Mouse (Mus musculus) embryonic facial prominence, embryonic 14.5 days (tissue): ENCODE measurements at regions not wholly inside any gene's neighbourhood (a gene's known extent, or its start where the extent isn't known, plus 50 kb on each side); places are given as distances from the start of the nearest gene placed in this dataset.
"Not testable (repeated sequence)": the region's sequence is repeated elsewhere in the genome, so short reads cannot be mapped to it uniquely, and the experiment has no call there.

Source experiments
- ATAC-seq: fragments of 200-750 bp; cut with Nextera tagmentation; 2 replicates; pipeline ENCODE4 v1.8.0; 2017; ENCODE audit warnings: low read depth, moderate number of reproducible peaks, moderate TSS enrichment
- DNase-seq: peaks from one replicate; pipeline ENCODE4 v3.0.0-alpha.2; 2015; ENCODE audit warnings: low spot score
- H3K27ac ChIP-seq: fragments of 300-500 bp; sonication (generic); replicated peaks from 2 replicates; pipeline ENCODE4 v1.5.1; 2014; ENCODE audit warnings: low read depth, mild to moderate bottlenecking, low read length, moderate library complexity
- H3K27me3 ChIP-seq: fragments of 300-500 bp; sonication (generic); replicated peaks from 2 replicates; pipeline ENCODE4 v1.6.1; 2014; ENCODE audit warnings: low read length; ENCODE audit not compliant: control insufficient read depth, insufficient read depth
- H3K36me3 ChIP-seq: fragments of 300-500 bp; sonication (generic); 2 replicates; pipeline ENCODE4 v1.6.1; 2014; ENCODE audit warnings: low read length, mixed read lengths; ENCODE audit not compliant: control insufficient read depth, insufficient read depth
- H3K4me1 ChIP-seq: fragments of 300-500 bp; sonication (generic); 2 replicates; pipeline ENCODE4 v1.6.1; 2014; ENCODE audit warnings: antibody characterized with exemption, low read length; ENCODE audit not compliant: control insufficient read depth, insufficient read depth
- H3K4me2 ChIP-seq: fragments of 300-500 bp; sonication (generic); 2 replicates; pipeline ENCODE4 v1.6.1; 2014; ENCODE audit warnings: low read depth, mild to moderate bottlenecking, low read length, moderate library complexity, mixed read lengths
- H3K4me3 ChIP-seq: fragments of 300-500 bp; sonication (generic); 2 replicates; pipeline ENCODE4 v1.5.1; 2014; ENCODE audit warnings: low read depth, mild to moderate bottlenecking, low read length
- H3K9ac ChIP-seq: fragments of 300-500 bp; sonication (generic); 2 replicates; pipeline ENCODE4 v1.6.1; 2014; ENCODE audit warnings: low read depth, mild to moderate bottlenecking, low read length, moderate library complexity, mixed read lengths
- H3K9me3 ChIP-seq: fragments of 300-500 bp; sonication (generic); 2 replicates; pipeline ENCODE4 v1.6.1; 2016; ENCODE audit warnings: low read length; ENCODE audit not compliant: control insufficient read depth
- WGBS: fragments of 180-500 bp; shearing (Covaris S2); extraction: QIAGEN DNeasy Blood & Tissue Kit; methylation state at CpG from one replicate; pipeline ENCODE4 v1.1.7; 2014; 5-methylcytosine and 5-hydroxymethylcytosine counted together

- ATAC-seq (peak; percentile 51), DNase-seq (peak; percentile 57)
- H3K36me3 ChIP-seq, H3K27me3 ChIP-seq, H3K4me1 ChIP-seq, H3K9me3 ChIP-seq: not testable (repeated sequence)
- Histone ChIP-seq H3K9ac (peak overlapping the region; percentile 70), H3K4me2 (peak overlapping the region; percentile 67), H3K4me3 (peak overlapping the region; percentile 46), H3K27ac (peak overlapping the region; percentile 84)
- 23% methylated on average over 18 of the region's 23 CpGs for WGBS
These were observed 137.7 kb downstream of the Zfp619 start for GRCm38 (mm10) chr7:39655287-39655652.

GRCm38 (mm10) chr7:39655709-39656397, 138.3 kb downstream of the Zfp619 start:
- peak; percentile 3 for DNase-seq

GRCm38 (mm10) chr7:39659597-39659996, 142.0 kb downstream of the Zfp619 start:
- no peak overlapping the region for H3K4me2 ChIP-seq
- 36% methylated on average over 5 of the region's 5 CpGs for WGBS
- DNase-seq: peak; percentile 2

More at GRCm38 (mm10) chr7:39655709-39656397, 138.3 kb downstream of the Zfp619 start:
- Histone ChIP-seq H3K27me3 (no peaks in the 10 kb centered on the region), H3K9me3 (no peaks in the 10 kb centered on the region), H3K9ac (peak overlapping the region; percentile 70), H3K4me2 (peak overlapping the region; percentile 67), H3K4me1 (no peaks in the 10 kb centered on the region; the same call in 1 of the 2 replicates), H3K36me3 (no peaks in the 10 kb centered on the region), H3K27ac (peak overlapping the region; percentile 84), H3K4me3 (peak overlapping the region; percentile 46)
- ATAC-seq: 0 out of 2 replicates have a peak, but pooled peaks have one; percentile 17
- 35% methylated on average over 13 of the region's 13 CpGs for WGBS

GRCm38 (mm10) chr7:39675124-39675846, 157.7 kb downstream of the Zfp619 start:
- H3K36me3 ChIP-seq: no peaks in the 10 kb centered on the region
- H3K27me3 ChIP-seq: no peaks in the 10 kb centered on the region
- no peak overlapping the region for H3K27ac ChIP-seq
- H3K9ac ChIP-seq: no peak overlapping the region
- no peaks in the 10 kb centered on the region for H3K4me1 ChIP-seq
- DNase-seq (no peak), ATAC-seq (no peak)
- H3K4me3 ChIP-seq: no peak overlapping the region
- no peaks in the 10 kb centered on the region for H3K9me3 ChIP-seq
- H3K4me2 ChIP-seq: no peak overlapping the region
- WGBS: 70% methylated on average over 8 of the region's 8 CpGs

More at GRCm38 (mm10) chr7:39659597-39659996, 142.0 kb downstream of the Zfp619 start:
- H3K27me3 ChIP-seq: no peaks in the 10 kb centered on the region
- ATAC-seq: 0 out of 2 replicates have a peak, but pooled peaks have one; percentile 12
- H3K36me3 ChIP-seq: no peaks in the 10 kb centered on the region
- no peak overlapping the region for H3K27ac ChIP-seq
- H3K9ac ChIP-seq: no peak overlapping the region
- no peaks in the 10 kb centered on the region; the same call in 1 of the 2 replicates for H3K4me1 ChIP-seq
- no peaks in the 10 kb centered on the region for H3K9me3 ChIP-seq
- H3K4me3 ChIP-seq: no peak overlapping the region

- Histone ChIP-seq H3K4me2 (no peak overlapping the region), H3K4me1 (no peaks in the 10 kb centered on the region), H3K27ac (no peak overlapping the region), H3K36me3 (no peaks in the 10 kb centered on the region), H3K4me3 (no peak overlapping the region), H3K27me3 (no peaks in the 10 kb centered on the region), H3K9me3 (no peaks in the 10 kb centered on the region), H3K9ac (no peak overlapping the region)
- WGBS: 62% methylated on average over 1 of the region's 1 CpGs
- DNase-seq (no peak), ATAC-seq (no peak)
These were observed 158.3 kb downstream of the Zfp619 start for GRCm38 (mm10) chr7:39675847-39676238.

- ATAC-seq: no peak
- Histone ChIP-seq H3K27ac (no peak overlapping the region), H3K9me3 (no peaks in the 10 kb centered on the region), H3K27me3 (no peaks in the 10 kb centered on the region), H3K36me3 (no peaks in the 10 kb centered on the region), H3K4me3 (no peak overlapping the region), H3K4me2 (no peak overlapping the region), H3K9ac (no peak overlapping the region), H3K4me1 (no peaks in the 10 kb centered on the region)
- WGBS: 44% methylated on average over 2 of the region's 2 CpGs
- DNase-seq: no peak
These were observed 162.8 kb downstream of the Zfp619 start for GRCm38 (mm10) chr7:39680411-39680810.

GRCm38 (mm10) chr7:39696589-39696988, 179.0 kb downstream of the Zfp619 start:
- no peak overlapping the region for H3K27ac ChIP-seq
- H3K4me3 ChIP-seq: no peak overlapping the region
- DNase-seq: no peak
- no peak overlapping the region for H3K4me2 ChIP-seq
- no peaks in the 10 kb centered on the region for H3K4me1 ChIP-seq
- no peaks in the 10 kb centered on the region for H3K9me3 ChIP-seq
- 74% methylated on average over 2 of the region's 2 CpGs for WGBS
- H3K9ac ChIP-seq: no peak overlapping the region
- no peak for ATAC-seq
- no peaks in the 10 kb centered on the region for H3K27me3 ChIP-seq
- no peaks in the 10 kb centered on the region for H3K36me3 ChIP-seq

GRCm38 (mm10) chr7:39701506-39701905, 183.9 kb downstream of the Zfp619 start:
- Histone ChIP-seq H3K9ac (no peak overlapping the region), H3K4me3 (no peak overlapping the region), H3K27ac (no peak overlapping the region), H3K36me3 (no peaks in the 10 kb centered on the region), H3K9me3 (no peaks in the 10 kb centered on the region), H3K4me2 (no peak overlapping the region), H3K4me1 (no peaks in the 10 kb centered on the region), H3K27me3 (no peaks in the 10 kb centered on the region)
- no peak for DNase-seq
- 74% methylated on average over 1 of the region's 2 CpGs for WGBS
- ATAC-seq: no peak
